Mouse (Mus musculus): ENCODE results near the gene Rapgef4.

Gene Rapgef4

DNA sequence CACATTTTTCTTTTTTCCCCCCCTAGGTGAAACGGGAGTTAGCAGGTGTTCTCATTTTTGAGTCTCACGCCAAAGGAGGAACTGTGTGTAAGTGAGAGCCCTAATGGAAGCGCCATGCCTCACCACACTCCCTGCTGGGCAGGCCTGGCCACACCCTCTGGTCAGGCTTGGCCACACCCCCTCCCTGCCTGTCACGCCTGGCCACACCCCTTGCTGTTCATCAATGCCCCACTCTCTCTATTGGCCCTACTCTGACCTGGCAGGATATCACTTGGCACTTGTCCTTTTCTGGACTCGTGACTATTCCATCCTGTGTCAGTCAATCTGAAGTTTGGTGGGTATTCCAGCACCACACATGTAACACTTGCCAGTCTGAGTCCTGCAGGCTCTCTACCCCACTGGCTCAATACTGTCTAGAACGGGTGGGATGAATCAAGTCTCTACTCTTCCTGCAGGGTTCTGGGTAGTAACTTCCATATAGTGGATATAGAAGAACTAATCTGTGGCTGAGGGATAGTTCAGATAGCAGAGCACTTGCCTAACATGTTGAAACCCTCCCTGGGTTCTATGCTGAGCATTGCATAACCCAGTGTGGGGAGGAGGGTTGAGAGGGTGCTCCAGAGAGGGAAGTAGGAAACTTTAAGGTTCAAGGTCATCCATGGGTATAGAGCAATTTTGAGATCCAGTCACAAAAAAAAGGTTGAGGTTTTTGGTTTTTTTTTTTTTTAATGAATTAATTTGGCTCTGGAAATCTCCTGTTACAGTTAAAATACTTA is 215.3 kb downstream of the Rapgef4 start:
- peak; percentile 21 to 35 for DNase-seq

GRCm38 (mm10) chr2:72197026-72197425 is 216.0 kb downstream of the Rapgef4 start:
- DNase-seq, result no peak

DNA sequence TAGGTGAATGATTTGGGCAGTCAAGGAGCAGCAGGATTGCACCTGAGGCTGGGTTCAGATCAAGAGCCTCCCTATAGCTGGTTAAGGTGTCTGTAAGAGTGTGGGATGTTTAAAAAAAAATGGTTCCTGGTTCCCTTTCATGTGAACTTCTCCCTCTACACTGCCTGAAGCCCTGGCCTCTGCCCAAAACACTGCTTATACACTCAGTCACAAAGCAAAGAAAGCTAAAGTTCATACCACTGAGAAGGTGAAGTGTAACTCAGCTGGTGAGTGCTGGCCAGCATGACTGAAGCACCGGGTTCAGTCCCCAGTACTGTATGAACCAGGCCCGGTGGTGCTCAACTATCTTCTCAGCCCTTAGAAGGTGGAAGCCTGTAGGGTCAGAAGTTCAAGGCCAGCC is 218.4 kb downstream of the Rapgef4 start:
- DNase-seq, result no peak

- no peak for DNase-seq
Measured at GRCm38 (mm10) chr2:72201506-72201905, 220.5 kb downstream of the Rapgef4 start.

DNA sequence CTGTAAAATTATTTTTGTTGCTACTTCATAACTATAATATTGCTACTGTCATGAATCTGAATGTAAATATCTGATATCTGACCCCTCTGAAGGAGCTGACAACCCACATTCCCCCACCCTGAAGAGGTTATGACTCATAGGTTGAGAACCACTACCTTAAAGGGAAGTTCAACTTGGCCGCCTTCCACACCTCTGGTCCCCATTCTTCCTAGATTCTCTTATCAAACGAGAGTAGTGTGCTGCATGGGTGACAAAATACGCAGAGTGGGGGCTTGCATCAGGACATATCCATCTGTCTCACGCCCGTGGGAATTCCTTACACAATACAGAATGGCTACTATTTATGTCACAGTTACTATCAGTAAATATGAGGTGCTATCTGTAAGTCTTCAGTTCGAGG is 221.2 kb downstream of the Rapgef4 start:
- DNase-seq, result no peak

DNA sequence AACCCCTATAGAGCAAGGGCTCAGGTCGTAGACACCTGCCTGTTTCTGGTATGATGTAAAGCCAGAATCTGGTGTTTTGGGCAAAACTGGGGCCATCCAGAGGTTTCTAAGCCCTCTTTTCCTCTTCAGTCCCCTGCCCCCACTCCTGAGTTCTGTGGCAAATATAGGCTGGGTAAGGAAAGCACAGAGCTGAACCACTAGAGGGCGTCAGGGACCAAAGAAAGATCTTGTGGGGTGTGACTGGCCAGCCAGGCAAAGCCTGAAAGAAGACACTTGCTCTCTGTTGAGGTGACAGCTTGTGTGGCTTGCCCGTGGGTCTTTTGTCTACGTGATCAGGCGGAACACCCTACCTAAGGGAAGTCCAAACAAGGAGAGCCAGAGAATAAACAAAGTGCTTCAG is 222.6 kb downstream of the Rapgef4 start:
- DNase-seq, result peak; percentile 86 to 89

DNA sequence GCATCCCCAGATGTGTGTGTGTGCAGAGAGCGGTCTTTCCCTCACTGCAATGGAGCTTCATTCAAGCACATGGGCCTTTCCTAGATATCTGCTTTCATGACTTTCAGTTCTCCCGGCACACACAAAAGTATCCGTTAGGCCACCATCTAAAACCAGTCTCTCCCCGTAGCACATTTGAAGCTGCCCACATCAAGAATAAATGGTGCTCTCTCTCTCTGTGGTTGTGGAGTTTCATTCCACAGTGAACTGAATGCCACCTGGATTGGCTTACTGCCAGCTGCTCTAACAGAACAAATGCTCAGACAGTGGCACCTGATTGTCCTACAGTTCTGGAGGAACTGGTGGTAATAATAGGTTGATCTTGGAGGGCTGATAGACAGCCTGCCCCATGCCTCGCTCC is 224.8 kb downstream of the Rapgef4 start:
- peak; percentile 21 to 35 for DNase-seq

- no peak for DNase-seq
Measured at GRCm38 (mm10) chr2:72206530-72207248, 225.6 kb downstream of the Rapgef4 start.

DNA sequence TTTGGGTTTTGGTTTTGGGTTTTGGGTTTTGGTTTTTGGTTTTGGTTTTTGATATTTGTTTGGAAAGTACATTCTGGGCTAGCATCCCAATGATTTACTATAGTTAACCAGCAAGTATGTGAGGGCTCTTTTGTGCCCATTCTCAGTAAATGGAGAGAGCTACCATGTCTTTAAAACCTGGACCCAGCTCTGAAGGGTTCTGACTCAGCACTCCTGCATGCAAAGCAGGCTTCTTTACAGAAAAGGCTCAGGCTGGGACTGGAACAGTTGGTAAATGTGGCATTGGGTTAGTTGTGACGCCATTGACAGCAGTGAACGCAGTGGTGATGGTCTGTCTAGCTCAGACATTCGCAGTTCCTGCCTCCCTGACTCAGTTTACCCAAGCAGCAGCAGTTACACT is 236.3 kb downstream of the Rapgef4 start:
- no peak for DNase-seq

DNA sequence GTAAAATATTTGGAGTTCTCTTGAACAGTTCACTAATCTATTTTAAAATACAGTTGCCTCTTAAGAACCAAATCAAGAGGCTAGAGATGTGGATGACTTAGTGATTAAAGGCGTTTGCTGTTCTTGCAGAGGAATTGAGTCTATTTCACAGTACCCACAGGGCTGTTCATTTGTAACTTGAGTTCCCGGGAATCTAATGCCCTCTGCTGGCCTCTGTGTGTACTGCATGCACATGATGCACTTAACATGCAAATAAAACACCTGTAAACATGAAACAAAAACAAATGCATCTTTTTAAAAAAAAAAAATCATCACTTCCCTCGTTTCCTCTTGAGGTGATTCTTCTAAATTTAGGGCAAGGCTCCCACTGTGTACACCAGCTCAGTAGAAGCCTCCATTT is 238.9 kb downstream of the Rapgef4 start:
- DNase-seq, result peak; percentile 71 to 81

DNA sequence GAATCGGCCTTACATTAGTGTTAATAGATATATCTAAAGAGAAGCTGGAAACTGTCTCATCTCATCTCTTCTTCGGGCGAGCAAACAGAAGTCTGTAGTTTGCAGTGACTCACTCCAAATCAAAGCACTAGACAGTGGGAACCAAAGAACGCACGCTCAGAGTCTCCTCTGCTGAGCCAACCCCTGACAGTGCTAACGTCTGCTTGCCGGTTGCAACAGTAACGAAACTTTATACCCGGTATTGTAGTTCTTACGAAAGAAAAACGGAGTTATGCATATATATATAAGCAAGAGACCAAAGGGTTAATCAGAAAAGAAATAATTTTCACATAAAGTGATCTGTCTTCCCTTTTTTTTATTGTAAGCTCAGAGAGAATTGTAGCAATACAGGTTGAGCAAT is 240.2 kb downstream of the Rapgef4 start:
- DNase-seq, result no peak

- no peak for DNase-seq
Measured at GRCm38 (mm10) chr2:72221706-72222105, 240.7 kb downstream of the Rapgef4 start.

GRCm38 (mm10) chr2:72222276-72222675 is 241.2 kb downstream of the Rapgef4 start:
- DNase-seq, result no peak

DNA sequence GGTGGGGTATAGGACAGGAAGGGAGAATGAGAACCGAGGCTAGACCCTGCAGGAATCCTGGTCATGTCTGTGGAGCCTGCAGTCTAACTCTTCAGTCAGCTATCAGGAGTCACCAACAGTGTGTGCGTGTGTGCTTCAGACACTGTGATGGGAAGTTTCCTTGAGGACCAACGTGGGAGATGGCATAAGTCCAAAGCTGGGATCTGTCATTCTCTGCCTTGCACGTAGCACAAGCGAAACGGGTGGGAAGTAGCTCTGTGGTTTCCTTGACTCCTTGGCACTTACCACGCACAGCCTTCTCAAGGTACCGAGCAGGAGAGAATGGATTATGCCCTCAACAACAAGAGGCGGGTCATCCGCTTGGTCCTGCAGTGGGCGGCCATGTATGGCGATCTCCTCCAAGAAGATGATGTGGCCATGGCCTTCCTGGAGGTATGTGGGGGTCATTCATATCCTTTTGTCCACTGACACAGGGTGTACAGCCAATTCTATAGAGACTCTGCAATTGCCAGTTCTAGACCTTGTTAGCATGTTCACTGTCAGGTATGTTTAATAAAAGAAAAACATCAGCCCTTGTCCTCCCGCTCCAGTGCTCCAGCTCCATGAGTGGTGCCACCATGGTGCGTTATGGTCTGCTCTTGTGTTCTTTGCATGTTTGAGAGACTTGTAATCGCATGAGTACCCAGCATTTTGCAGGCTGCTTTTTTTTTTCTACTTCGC is 241.9 kb downstream of the Rapgef4 start:
- no peak for DNase-seq

DNA sequence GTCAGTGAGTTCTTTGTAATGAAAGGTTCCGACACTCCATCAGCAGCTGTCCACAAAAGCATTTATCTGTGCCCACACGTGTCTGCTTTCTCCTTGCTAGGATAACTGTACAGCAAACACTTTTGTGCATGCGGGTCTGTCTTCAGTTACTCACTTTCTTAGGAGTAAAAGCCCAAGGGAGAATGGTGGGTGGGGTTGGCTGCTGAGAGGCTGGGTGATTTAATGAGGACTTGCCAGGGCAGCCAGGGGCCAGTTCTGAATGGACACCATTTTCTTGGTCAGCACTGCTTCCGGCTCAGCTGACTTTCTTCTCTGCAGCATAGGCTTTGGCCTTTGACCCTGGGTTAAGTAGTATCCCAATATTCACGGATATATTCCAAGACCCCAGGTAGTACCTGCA is 242.4 kb downstream of the Rapgef4 start:
- DNase-seq, result no peak

DNA sequence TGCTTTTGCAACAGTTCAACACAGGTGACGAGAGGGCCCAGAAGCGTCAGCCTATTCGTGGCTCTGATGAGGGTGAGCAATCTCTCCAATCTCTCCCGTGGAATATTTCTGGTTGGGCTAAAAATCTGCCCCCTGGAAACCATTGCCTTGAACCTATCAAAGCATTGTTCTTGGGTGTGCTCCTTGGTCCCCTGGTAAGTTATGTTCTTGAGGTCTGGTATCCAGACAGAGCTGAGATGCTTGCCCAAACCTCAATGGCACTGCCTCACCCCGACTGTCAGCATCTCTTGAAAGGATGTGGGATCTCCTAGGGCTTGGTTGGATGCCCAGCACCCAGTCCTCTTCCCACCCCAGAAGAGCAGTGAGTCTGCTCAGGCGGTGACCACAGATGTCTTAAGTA is 245.0 kb downstream of the Rapgef4 start:
- DNase-seq, result no peak

DNA sequence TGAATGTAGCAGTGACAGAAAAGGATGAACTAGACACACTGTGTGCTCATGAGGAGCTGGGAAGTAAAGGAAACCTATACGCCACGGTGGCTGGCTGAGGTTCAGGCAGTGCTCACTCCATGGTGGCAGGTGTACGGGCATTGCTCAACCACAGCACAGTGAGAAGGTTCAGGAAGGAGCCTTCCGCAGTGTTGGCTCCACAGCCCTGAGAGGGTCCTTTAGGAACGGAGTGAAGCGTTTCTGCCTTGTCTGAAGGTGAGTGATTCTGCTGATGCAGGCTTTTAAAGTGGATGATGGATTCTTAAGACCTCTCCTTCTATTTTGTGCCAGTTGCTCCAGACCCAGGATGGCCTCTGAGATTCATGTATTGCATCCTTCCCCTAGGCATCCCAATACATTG is 246.4 kb downstream of the Rapgef4 start:
- DNase-seq, result no peak

DNA sequence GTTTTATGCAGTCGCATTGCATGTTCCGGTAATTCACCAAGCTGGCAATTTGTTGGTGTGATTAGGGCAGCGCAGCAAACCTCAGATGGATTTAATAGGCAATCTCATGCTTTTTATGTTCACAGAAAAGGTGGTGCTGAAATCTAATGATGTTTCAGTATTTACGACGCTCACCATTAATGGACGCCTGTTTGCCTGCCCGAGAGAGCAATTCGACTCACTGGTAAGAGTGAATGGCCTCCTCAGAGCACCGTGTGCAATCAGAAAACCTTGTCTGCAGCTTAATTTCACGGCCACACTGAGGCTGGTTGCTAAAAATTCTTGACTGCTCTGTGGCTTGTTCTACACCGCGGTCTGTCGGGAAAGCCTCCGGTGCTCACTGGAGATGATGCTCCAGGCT is 247.8 kb downstream of the Rapgef4 start:
- DNase-seq, result no peak

DNA sequence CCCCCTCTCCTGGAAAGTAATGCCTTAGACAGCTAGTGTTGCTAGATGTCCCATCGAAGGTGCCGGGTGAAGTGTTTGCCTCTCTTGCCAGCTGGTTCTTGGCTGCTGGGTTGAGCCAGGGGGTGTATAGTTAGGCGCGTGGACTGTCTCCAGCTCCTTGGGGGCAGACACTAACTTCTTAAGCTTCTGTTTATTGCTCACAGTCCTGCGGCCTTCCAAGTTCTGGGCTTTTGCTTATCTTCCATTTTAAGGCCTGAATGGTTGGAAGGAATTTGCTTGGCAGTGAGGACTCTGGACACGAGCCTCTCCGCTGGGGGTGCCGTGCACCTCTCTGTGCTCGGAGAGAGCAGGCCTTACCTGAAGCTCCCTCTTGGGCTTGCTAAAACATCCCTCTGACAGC is 249.5 kb downstream of the Rapgef4 start:
- no peak for DNase-seq

GRCm38 (mm10) chr2:72234085-72234484 is 253.0 kb downstream of the Rapgef4 start:
- no peak for DNase-seq

- DNase-seq, result peak; percentile 78 to 87
Measured at GRCm38 (mm10) chr2:72234943-72235342, 253.9 kb downstream of the Rapgef4 start.

GRCm38 (mm10) chr2:72235361-72235901 is 254.4 kb downstream of the Rapgef4 start:
- peak; percentile 26 to 31 for DNase-seq

- DNase-seq, result no peak
Measured at GRCm38 (mm10) chr2:72238421-72238820, 257.4 kb downstream of the Rapgef4 start.
